Mouse (Mus musculus): Measurements from ENCODE around the gene Elmsan1.
"Not testable (repeated sequence)": the region's sequence is repeated elsewhere in the genome, so short reads cannot be mapped to it uniquely, and the experiment has no call there.

Gene Elmsan1

DNA sequence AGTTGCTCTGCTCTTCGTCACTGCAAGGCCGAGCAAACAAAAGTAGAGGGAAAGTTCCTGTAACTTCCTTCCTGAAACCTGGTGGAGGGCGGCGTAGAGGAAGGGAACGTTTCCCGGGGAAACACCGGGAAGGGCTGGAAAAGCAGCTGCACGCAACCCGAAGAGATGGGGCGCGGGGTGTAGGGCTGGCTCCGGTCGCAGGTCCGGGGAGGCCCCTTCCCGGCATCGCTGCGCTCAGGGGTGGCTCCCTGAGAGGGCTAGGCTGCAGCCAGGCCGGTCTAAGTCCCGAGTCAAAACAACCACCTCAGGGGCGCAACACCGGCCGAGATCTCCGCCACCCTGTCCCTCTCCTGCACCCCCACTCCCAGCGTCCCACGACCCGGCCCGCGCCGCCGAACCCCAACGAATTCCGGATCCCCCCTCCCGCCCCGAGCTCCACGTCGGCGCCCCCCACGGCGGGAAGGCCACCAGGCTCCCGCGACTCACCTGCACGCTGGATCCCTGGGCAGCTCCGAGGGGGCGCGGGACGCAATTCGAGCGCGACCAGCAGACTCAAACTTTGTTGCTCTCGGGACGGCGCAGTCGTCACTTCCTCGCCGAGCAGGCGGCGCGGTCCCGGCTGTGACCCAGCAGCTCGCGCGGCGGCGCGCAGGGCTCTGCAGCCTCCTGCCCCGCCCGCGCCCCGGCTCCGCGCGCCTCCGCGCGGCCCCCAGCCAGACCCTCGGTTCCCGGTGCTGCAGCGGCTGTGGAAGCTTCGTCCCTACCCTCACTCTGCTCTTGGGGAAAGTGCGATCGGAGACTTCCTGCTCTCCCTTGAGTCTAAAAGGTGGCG lies at the start of gene Elmsan1:
Gene Elmsan1, minus strand, starts transcription at position 593 of the 832 bp plus-strand sequence.
- DNase-seq (ENCODE audit: low read depth, low spot score) = no peak

DNA sequence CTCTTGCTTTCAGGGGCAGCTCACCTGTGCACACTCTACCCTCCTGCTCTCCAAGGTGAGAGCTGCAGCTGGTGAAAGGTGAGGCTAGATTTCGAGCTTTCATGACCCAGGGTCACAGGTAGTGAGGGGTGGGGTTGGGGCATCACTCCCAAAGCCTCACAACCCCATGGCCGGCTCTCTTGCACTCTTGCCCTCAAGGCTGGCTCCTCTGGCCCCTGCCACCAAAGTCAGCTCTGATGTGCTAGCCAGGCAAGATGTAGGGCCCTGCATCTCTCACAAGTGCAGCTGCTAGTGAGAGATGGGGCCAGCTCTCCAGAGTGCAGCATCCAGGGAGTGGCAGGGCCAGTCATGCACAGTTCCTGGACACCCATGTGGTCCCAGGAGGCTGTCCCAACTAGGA lies 48.6 kb upstream of the Elmsan1 start:
- DNase-seq (ENCODE audit: low read depth, low spot score) = no peak

DNA sequence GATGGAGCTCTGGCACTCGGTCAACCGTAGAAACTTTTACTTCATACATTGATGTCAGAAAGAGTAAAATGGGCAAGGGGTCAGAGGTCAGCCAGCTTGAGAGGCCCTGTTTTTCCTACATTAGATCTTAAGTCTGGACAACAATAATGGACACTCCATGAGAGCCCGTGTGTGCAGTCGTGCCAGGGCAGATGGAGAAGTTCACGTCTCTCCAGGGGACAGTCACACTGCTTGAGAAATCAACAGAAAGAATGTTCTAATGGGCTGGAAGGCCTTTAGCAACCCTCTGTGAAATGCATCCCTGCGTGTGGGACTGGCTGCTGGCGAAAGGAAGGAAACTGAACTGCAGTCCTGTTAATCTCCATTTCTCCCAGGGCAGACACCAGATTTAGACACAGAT lies 41.7 kb upstream of the Elmsan1 start:
- DNase-seq (ENCODE audit: low read depth, low spot score) = no peak

DNA sequence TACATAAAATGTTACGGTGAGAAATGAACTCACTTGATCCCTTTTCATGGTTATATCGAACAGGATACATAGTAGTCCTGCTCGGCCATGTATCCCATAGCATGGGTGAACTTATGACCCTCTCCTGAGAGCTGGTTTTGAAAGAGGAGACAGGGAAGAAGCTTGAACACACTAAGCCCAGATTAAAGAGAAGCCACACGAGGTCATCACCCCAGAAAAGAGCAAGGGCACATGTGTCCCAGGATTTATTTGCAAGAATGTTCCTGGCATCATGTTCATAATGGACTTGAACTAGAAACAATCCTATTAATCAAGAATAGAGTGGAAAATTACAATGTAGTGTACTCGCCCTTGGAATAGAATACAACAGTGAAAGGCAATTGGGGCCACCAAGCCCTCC lies 36.2 kb upstream of the Elmsan1 start:
- DNase-seq (ENCODE audit: low read depth, low spot score) = no peak

DNA sequence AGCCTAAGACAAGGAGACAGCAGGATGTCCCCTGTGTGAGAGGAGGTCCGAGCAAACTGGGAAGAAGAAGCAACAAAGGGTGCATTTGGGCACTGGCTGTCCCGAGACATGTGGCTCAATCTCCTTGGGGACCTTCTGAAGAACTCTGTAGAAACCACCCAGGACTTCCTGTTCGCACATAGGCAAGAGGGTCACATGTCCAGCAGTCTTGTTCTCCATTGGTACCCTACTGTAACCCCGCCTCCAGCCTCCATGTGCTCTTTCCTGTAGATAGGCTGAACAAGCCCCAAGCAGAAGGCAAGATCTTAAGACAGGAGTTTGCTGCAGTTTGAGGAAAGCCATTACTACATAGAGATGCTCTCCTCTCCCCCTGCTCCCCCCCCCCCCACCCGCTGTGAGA lies 34.1 kb upstream of the Elmsan1 start:
- no peak for DNase-seq (ENCODE audit: low read depth, low spot score)

DNA sequence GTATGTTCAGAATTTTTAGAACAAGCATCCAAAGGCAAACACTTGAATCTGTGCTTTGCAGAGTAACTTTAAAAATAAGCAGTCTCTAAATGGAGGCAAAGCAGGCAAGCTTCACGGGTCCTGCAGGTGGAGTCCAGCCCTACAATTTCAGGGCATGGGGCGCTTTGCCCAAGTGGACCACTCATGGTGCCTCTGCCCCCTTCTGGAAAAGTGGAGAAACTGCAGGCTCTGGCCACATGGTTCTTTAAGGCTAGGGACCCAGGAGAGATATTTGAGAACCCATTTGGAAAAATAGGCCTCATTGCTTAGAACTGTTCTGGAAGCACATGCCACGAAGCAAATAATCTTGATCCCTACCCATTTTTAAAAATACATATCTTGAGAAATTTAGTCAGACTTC lies 30.5 kb upstream of the Elmsan1 start:
- DNase-seq (ENCODE audit: low read depth, low spot score) = peak; percentile 13

DNA sequence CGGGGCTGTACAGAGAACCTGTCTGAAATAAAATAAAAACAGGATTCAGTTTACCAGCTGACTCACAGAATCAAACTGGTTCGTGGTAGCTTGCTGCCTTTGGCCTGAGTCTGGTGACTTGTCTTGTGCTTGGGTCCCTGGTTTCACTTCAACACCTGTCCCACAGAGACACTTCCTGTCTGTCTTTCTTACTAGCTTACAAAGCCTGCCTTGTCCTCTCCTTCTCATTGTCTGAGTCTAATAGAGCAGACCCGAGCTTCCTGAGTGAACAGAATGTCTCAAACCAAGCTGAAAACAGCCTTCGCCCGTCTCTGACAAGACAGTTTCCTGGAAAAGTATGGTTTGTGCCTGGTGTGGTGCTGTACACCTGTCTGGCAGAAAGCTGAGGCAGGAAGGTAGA lies 27.0 kb upstream of the Elmsan1 start:
- no peak for DNase-seq (ENCODE audit: low read depth, low spot score)

DNA sequence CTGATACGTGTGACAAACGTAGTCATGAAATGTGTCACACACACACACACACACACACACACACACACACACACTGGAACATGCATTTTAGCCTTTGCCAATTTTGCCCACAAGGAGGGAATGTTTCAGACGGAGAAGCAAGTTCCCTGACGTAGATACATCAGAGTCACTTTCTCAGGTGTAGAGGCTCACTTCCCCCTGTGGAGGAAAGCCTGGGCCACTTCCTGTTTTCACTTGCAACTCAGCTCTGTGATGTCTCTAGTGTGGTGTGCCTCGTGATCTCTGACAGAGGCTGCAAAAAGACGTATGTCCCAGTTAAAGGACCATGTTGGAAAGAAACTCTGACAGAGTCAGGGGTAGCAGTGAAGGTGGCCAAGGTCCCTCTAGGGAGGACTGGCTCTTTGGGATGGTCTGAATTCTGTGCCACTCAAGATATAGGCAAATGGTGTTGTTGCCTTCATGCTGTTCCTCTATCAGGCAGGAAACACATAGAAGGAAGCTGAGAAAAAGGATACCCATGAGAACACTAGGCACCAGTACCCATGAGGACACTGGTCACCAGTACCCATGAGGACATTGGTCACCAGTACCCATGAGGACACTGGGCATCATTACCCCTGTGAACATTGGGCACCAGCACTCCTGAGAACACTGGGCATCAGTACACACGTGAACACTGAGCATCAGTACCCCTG lies 24.5 kb upstream of the Elmsan1 start:
- DNase-seq (ENCODE audit: low read depth, low spot score) = no peak

DNA sequence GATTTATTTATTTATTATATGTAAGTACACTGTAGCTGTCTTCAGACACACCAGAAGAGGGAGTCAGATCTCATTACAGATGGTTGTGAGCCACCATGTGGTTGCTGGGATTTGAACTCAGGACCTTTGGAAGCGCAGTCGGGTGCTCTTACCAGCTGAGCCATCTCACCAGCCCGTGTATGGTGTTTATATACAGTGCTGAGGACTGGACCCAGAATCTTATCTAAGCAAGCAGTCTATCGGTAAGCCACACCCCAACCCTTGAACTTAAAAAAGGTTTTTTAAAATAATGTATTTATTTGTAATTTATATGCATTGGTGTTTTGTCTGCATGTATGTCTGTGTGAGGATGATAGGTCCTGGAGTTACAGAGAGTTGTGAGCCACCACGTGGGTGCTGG lies 18.4 kb upstream of the Elmsan1 start:
- not testable (repeated sequence) for DNase-seq (ENCODE audit: low read depth, low spot score)

DNA sequence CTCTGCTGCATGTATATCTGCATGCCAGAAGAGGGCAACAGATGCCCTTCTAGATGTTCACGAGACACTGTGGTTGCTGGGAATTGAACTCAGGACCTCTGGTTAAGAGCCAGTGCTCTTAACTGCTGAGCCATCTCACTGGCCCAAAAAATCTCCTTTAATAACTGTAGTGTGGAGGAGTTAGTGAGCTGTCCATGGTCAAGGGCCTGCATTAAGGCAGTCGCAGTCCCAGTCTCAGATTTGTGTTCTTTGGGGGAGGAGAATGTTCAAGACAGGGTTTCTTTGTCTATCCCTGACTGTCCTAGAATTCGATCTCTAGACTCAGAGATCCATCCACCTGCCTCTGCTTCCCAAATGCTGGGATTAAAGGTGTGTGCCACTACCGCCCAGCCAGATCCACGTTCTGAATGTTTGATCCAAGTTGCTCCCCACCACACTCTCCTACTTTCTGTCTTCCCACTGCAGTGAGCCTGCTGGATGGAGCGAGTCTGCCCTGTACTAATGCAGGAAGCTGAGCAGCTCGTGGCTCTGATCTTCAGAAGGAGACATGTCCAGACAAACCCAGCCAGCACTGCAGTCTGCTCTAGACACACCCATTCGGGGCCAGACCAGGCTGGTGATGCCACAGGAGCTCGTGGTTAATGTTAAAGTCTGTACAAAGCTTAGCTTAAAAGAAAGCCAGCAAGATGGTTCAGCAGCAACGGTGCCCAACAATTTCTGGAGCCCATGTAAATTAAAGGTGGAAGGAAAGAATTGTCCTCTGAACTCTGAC lies 17.5 kb upstream of the Elmsan1 start:
- no peak for DNase-seq (ENCODE audit: low read depth, low spot score)

DNA sequence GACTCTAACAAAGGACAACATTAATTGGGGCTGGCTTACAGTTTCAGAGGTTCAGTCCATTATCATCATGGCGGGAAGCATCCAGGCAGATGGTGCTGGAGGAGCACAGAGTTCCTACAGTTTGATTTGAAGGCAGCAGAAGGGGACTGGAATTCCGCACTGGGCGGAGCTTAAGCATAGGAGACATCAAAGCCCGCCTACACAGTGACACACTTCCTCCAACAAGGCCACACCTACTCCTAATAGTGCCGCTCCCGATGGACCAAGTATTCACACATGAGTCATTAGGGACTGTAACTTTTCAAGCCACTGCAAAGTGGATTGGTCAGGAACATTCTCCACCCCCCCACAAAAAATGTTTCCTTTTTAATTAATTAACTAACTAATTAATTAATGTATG lies 16.9 kb upstream of the Elmsan1 start:
- DNase-seq (ENCODE audit: low read depth, low spot score) = no peak

DNA sequence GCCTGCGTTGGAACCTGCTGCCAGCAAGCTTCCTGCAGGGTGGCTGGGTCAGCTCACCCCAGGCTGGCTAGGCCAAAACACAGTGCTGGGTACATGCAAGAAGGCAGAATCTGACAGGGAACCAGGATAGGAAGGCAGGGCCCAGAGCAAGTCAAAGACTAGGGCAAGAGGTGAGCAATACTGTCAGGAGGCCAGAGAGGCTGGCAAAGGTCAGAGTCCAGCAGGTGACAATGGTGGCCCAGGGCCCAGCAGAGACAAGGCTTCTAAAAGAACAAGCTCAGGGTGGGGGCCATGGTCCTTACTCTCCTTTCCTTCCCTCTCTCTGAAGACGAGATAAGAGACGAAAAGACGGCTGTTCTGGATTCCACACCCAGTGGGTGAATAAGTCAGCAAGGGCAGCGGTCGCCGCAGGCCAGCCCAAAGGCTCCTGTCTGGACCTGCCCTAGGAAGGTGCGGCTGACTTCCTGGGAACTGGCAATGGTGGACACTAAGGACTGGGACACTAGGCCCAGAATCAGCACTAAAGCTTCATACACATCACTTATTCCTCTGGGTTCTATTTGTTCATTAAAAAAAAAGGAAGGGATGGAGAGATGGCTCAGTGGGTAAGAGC lies 14.9 kb upstream of the Elmsan1 start:
- no peak for DNase-seq (ENCODE audit: low read depth, low spot score)

DNA sequence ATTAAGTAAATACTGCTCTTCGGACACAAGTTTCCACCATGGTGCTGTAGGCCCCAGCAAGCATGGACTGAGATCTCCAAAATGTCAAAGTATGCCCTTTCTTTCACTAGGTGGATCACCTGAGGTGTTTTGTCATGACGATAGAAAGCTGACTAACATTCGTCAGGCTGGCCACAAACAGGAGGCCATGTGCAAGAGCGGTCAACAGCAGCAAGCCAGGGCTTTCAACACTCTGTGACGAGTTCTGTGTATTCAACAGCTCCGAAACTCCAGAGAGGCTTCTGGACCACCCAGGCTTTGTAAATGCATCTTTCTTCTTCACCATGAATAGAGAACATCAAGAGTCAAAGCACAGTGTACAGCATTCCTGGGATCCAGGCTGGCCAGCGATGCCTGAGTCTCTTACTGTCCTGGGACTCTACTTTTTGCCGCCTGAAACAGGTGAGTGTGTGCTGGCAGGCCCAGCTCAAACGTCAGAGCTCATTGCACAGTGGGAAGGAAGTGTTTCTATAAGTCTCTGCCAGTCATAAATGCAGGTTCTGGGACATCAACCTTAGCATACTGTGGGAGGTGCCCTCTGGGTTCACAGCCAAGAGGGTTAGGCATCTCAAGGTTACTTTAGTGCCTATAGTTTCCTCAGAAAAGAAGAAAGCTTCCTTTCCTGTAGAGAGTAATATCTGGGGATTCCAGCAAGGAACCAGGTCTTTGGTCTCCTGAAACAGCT lies 7.6 kb upstream of the Elmsan1 start:
- no peak for DNase-seq (ENCODE audit: low read depth, low spot score)

DNA sequence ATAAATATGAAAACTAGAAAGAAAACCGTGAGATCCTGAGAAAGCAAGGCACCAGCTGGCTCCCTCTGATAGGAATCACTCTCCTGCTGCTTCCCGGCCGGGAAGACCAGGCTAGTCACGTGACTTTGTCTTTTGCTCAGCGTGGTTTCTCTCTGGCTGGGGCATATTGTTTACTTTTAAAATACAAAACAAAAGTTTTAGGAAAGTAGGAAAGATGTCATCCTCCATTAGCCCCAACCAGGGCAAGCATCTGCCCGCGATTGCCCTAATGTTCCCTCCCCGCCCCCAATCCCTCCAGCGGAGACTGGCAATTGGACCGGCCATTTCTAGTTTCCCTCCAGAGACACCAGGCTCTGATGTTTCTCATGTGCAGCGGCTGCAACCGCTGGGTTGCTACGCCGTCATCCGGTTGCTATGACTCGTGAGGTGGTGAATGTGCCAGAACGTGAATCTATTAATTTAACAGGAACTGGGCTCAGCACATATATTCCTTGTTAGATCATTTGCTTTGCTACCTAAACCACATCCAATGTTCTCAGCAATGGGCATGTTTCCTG lies 3.8 kb upstream of the Elmsan1 start:
- DNase-seq (ENCODE audit: low read depth, low spot score) = no peak

DNA sequence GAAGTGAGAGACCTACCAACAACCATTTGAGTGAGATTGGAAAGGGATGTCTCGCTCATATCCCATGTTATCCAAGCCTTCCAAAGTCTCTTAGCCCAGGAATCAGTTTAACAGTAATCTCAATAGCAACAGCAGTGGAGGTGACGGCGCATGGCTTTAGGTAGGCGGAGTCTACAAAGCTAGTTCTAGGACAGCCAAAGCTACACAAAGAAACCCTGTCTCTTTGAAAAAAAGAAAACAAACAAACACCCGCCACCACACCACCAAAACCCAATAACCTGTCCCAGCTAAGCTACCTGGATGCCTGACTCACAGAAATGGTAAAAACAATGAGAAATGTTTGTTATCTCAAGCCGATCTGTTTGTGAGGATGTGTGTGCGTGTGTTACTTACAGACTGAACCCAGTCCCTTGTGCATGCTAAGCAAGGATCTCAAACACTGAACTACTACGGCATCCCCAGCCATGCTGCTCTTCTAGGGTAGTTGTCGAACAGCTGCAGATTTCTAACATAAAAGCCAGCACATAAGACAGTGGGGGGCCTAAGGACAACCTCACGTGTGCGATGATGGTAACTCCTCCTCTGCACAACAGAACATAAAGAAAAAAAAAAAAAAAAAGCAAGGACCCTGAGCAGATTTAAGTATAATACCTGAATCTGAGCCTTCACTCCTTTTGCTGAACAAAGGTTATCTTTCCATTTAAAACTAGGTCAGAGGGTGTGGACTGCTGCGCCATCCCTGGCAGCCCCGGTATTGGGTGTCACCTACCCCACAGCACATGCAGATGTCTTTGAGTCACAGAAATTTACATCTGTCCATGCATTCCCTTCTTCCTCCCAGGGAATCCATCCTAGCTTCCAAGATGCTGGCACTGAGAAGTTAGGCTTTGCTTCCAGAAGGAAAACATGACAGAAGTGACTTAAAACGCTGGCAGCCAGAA lies 2.5 kb upstream of the Elmsan1 start:
- no peak for DNase-seq (ENCODE audit: low read depth, low spot score)

DNA sequence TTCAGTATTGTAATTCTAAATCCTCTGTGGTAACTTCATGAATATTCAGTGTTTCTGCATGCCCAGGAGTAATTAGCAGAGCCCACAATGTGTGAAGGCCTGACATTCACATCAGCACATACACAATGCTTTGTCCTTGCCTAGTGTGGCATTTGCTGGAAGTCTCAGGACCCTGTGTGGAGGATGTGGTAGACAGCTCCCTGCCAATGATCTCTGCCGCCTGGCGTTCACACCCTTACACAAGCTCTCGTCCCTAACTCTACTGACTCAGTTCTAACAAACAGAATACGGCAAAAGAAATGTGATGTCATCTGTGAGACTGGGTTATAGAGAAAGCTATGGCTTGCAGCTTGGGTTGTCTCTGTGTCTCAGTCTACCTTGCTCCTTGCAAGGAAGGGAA lies 1.8 kb upstream of the Elmsan1 start:
- no peak for DNase-seq (ENCODE audit: low read depth, low spot score)

DNA sequence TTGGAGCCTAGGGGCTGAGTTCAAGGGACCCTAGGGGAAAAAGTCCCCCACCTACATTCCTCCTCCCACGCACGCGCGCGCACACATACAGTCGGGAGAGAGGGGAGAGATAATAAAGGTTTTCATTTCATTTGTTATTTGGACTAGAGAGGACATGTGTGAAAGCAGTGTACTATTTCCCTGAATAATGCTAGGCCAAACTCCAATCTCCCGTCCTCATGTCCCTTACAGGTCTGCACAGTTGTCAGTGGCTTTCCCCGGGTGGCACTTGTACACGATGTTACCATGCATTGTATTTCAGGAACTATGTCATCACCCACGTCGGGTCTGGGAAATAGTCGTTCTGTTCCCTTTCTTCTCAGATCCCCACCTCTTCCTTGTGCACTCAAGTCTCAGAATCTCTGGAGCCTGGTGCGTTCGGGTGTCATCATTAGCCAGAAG lies 460 bp upstream of the Elmsan1 start:
- DNase-seq (ENCODE audit: low read depth, low spot score) = no peak

DNA sequence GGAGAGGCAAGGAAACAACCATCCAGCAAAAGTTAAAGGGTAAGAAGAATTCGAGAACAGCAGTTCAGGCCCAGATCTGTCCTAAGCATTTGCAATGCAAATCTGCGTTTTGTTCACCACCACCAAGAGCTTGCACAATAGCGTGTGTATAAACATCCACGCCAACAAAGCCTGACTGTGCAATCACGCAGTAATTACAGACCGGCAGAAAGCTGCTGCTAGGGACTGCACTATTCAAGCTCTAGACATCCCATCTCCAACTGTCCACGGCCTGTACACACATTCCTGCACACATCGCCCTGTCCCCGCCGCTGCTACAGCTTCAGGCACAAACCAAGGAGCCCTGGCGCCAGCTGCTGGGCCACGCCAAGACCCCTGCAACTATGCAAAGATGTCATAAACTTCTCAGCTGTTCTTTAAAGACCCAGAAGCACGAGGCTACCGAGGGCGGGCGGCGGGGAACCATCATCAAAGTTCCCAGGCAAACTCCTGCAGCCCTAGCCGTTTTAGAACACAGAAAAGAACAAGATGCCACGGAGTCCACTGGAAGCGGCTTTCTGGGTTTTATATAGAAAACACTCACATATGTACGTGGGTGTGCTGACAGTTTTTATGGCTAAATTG lies 1.1 kb downstream of the Elmsan1 start:
- no peak for DNase-seq (ENCODE audit: low read depth, low spot score)

DNA sequence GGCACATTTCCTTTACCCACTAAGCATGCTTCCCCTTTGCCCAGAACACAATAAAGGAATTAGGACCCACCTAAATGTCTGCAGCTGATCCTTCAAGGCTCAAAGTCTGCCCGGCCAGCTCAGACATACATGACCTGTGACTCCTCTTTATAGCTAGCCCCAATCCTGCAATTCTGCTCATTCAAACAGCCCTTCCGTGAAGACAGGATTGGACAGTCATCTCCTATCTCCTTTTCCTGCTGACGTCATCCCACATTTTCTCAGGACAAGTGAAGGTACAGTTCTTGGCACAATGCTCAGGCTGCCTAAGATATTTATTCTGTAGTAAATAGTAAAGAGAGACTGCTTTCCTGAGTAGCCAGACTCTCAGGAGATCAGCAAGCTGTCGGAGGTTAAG lies 1.6 kb downstream of the Elmsan1 start:
- DNase-seq (ENCODE audit: low read depth, low spot score) = no peak
